Mouse (Mus musculus) cerebellum, postnatal 10 days (tissue): ENCODE measurements around the gene Plod2.

Source experiments
- DNase-seq, 2 experiments: peaks; one replicate each; pipeline ENCODE4 v3.0.0; 2021; ENCODE audit warnings: mixed read lengths in 2 of 2

The Plod2 gene

DNA sequence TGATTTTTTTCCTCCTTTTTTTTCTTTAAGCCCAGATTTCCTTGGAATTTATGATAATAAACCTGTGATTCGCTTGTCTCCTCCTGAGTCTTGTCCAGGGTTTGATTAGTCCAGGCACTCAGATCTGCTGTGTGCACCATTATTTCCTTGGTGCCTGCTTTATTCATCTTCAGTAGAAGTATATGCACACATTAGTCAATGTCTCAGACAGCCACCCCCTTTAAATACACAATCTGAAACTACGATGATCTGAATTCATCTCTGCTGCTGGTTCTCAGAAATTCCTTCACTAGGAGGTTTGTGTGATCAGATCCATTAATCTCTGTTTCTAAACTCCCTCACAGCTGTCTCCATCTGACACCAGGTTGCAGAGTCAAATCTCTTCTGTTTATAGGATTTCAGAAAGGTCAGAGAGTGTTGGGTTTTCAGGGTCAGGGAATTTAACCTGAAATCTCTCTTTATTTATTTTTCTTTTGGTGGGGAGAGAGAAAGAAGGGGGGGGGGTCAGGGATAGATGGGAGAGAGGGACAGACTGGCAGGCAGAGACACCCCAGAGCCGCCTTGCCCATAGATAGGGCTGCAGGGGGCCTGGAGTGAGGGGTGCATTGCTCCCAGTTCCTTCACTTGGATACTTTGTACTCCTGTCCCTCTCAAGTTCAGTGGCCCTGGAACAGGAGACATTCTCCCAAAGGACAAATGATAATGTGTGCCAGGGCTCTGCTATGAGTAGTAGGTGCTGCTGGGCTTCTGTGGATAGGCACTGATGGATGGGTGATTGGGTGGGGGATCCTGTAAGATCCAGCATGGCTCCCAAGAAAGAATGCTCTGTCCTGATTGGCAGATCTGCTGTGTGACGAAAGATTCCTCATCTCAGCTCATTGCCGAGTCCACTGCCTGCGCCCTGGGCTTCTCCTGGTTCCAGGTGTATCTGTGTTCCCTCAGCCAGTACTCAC is 13.3 kb downstream of the Plod2 start:
- no peak for DNase-seq

- no peak for DNase-seq
These were observed 17.7 kb downstream of the Plod2 start for GRCm38 (mm10) chr9:92559750-92560149.

DNA sequence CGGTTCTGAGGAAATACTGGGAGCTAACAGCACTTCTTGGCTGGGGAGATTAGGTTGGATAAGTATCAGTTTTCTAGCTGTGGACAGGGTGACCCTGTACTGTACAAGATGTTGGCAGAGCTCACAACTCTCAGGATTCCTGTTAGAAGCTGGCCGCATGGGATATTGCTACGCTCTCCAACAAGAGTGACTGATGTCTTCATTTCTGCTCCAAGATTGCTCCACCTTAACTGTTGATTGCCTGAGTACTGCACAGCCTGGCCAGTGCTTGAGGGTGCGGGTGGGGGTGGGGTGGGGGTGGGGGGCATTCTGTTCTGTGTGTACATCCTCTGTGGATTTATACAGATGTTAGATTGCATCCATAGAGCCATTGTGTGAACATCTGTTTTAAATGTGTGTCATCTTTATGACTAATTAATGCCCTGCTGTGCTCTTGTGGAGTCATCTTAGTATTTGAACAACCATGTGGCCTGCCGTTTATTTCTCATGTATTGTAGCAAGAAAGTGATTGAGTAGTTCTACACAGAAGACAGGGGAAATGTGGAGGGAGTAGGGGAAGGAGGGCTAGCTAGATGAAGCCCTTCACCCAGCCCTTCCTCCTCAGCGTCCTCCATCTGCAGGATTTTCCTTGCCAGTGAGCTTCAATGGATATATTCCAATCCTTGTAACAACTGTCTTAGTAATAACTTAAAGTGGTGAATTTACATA is 19.0 kb downstream of the Plod2 start:
- no peak for DNase-seq

DNA sequence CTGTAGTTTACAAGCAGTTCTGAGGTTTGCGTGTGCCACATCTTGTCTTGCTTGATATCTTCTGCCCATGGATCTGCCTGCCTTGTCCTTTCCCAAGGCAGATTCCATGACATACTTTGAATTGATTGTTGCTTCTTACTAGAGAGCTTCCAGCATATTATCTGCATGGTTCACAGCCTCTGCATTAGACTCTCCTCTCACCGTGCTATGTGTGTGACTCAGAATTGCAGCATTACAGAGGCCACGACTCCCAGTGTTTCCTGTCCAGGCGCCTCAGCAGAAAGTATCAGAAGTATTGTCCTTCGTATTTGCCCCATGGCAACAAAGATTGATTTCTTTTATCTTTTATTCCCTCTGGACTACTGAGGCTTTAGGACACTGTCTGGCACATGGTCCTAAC is 20.4 kb downstream of the Plod2 start:
- DNase-seq, result no peak

- no peak for DNase-seq
These were observed 21.3 kb downstream of the Plod2 start for GRCm38 (mm10) chr9:92563306-92563705.

DNA sequence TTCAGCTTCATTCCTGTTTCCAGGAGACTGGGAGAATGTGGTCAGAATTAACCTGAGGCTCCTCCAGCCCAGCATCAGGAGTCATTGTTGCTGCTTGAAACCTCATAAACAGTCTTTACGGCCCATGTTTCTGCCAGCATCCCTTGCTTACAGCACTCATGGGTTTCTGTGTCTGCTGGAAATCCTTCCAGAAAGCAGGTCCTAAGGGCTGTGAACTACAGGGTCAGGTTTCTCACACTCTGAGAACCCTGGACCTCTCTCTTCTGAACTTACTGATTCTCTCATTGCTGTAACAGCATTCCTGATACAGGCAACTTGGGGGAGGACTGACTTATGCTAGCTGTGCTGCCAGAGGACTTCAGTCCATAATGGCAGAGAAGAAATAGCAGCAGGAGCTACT is 22.4 kb downstream of the Plod2 start:
- no peak for DNase-seq

DNA sequence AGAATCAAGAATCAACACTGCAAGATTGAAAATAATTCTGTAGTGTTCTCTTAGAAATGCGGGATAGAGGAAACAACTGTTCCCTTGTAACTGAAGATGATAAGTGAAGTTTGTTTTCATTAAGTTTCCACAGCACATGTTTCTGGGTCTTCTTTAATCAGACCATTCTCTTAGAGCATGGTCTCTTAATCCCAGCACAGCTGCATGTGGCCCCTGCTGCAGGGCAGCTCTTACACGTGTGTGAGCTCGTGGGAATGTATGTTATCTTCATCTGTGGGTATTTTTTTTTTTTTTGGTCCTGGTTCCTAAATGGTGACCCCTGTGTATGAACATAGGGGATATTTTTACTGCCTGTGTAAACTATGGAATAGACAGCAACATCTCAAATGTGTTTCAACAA is 24.2 kb downstream of the Plod2 start:
- DNase-seq, result no peak

- DNase-seq, result no peak
These were observed 25.5 kb downstream of the Plod2 start for GRCm38 (mm10) chr9:92567474-92567873.

- no peak for DNase-seq
These were observed 26.8 kb downstream of the Plod2 start for GRCm38 (mm10) chr9:92568798-92569197.

GRCm38 (mm10) chr9:92572376-92573108 is 30.5 kb downstream of the Plod2 start:
- no peak for DNase-seq

- no peak for DNase-seq
These were observed 41.9 kb downstream of the Plod2 start for GRCm38 (mm10) chr9:92583876-92584275.

DNA sequence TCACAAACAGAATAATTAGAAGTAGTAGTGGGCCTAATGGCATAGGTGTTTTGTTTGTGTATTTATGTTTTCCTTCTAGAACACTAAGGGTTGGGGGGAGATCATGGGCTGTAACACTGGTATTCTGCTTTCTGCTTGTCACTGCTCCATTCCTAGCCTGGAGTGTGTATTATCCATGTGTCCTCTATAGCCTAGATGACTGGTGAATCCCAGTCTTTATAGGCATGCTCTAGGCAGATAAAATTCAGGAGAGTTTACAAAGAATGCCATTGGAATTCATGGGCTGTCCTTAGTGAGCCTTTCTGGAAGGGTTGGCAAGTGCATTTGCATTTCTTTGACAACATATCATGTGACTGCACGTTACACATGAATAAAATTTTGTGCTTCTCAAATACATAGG is 44.0 kb downstream of the Plod2 start:
- no peak for DNase-seq

- no peak for DNase-seq
These were observed 45.4 kb downstream of the Plod2 start for GRCm38 (mm10) chr9:92587391-92587790.

- DNase-seq, result no peak
These were observed 46.2 kb downstream of the Plod2 start for GRCm38 (mm10) chr9:92588226-92588625.

GRCm38 (mm10) chr9:92589021-92589420 is 47.0 kb downstream of the Plod2 start:
- no peak for DNase-seq

DNA sequence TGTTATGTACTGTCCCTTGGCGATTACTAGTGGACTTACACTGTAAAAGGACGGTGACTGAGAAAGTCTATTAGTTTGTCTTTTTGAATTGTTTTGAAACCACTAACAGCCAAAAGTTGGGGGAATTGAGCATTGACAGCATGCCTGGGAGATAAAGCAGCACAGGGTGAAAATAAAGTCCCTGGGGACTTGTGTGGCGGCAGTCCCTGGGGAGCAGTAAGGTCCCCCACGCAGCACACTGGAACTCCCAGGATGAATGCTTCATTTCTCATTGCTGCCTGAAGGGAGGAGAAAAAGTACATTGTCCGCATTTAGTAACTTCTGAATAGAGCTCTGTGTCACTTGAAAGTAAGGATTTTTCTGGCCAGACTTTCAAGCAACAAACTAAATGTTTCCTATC is 49.5 kb downstream of the Plod2 start:
- no peak for DNase-seq

DNA sequence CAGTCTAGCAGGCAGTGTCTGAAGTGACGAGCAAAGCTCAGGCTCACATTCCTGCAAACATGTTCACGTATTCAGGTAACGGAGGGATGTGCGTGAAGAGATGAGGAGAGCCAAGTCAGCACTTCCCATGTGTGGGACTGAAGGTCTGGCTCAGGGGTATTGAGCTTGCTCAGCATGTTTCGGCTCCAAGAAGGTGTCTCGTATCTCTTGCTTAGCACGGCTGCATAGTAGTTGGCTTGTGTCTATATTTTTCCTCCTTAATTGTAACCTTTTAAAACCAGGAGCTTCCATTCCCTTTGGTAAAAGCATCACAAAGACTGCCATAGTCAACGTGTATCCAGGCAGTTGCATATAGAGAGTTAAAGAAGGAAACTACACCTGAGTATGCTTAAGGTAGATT is 50.7 kb downstream of the Plod2 start:
- DNase-seq, result no peak

GRCm38 (mm10) chr9:92594491-92594890 is 52.5 kb downstream of the Plod2 start:
- DNase-seq, result no peak

DNA sequence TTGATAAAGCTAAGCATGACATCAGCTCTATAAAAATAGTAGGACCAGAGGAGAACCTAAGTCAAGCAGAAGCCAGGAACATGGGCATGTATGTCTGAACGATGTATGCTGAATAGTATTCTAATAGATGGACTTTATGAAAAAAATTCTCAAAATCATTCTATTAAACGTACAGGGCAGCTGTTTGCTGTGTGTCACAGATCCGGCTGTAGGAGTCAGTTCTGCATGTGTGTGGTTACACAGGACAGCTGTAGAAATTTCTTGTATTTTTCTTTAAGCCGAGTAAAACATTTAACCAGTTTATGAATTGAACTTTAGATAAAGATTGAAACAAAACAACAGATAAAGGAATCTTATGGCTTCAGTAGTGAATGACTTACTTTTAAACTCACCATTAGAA is 53.3 kb downstream of the Plod2 start:
- DNase-seq, result no peak

- no peak for DNase-seq
These were observed 55.0 kb downstream of the Plod2 start for GRCm38 (mm10) chr9:92596916-92597547.

DNA sequence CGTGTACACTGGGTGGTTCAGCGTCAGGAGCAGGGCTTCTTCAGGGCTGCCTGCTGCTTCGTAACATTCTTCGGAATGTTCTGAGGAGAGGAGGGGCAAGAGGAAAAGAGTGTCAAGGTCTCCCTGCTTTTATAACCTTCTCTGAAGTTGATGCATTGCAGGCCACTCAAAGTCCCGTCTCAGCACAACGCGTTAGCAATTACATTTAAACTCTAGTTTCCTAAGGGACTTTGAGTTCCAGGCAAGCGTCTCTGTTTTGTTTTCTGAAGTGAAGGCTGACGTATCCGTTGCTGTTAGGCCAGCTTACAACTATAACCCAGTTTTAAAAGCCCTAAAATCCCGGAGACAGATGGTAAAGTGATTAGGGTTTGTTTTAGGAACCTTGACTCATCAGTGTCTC is 55.8 kb downstream of the Plod2 start:
- no peak for DNase-seq

DNA sequence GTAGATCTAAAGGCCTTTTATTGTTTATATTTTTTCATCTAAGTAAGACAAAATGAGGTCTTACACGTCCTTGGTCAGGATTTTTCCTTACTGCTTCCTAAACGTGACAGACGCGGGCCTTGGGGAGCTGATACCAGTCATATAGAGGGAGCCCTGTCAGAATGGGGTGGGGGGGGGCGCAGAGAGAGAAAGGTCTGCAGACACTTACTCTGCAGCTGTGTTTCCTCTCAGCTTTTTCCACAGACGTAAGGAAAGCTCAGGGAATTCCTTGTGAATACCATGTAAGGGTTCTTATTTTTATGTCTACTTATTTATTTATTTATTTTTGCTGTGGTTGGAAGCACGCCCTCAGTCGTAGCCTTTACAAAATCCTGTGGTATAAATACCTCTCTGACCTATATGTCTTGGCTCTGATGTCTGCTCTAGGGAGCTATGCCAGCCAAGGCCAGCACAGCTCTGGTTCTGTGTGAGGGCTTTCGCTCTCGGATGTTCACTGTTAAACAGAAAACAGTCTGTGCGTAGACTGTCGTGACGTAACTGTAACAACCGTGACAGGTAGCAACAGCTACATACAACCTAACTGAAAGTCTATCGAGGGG is 58.0 kb downstream of the Plod2 start:
- DNase-seq, result no peak

DNA sequence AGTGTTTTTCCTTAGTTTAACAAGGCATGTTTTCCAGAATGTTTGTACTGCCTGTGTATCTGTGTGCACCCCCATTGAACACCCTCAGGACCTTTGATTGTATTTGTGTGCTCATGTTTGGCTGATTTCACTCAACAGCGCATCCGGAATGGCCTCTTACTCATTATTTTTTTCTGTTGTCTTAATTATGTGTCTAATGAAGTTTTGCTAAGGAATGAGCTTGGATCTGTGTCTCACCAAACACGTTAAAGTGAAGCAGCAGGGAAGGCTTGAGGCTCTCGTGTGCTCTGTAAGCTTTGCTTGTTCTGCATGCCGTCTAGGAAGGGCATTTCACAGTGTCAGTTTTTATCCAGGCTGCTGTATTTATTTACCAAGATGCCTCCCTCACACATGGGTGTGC is 59.5 kb downstream of the Plod2 start:
- no peak for DNase-seq
